Mouse (Mus musculus): ENCODE results near the gene Lrrc23. TPM values are rescaled to one million over a fixed set of nuclear protein-coding genes. Genes with fewer than 3 reads are reported as not detected.

The Lrrc23 gene
- total RNA-seq, 2 experiments from 2014 or later = not detected

DNA sequence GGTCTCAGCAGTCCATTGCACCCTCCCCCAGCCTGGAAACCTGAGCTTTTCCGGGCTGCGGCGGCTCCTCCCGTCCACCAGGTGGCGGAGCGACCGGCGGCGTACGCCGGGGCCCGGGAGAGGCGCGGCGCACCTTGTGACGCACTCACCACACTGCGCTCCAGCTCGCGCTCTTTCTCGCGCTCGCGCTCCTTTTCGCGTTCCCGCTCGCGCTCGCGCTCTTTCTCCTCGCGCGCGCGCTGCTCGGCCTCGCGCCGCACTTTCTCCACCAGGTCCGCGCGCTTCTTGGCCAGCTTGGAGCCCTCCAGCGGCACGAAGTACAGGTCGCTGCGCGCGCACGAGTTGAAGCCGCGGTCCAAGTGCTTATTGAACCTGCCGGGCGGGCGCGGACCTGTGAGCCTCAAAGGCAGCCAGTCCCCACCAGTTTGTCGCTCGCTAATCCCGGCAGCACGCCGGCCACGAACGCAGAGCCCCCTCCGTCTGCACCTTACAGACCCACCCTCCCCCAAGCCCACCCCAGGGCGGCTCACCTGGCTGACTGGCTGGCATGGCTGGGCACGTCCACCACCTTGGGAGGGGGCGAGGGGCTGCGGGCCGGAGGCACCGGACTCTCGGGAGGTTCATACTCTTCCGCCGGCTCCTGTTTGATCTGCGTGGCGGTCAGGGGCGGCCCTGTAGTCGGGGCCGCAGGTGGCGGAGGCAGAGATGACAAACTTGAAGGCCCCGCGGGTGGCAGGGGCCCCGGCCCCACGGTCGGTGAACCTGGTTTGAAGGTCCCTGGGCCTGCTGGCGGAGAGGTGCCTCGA is 33.8 kb downstream of the Lrrc23 start:
- DNase-seq (ENCODE audit: low spot score) = peak; percentile 88
- intact Hi-C loops (cut with DNase I) = no loop called here

DNA sequence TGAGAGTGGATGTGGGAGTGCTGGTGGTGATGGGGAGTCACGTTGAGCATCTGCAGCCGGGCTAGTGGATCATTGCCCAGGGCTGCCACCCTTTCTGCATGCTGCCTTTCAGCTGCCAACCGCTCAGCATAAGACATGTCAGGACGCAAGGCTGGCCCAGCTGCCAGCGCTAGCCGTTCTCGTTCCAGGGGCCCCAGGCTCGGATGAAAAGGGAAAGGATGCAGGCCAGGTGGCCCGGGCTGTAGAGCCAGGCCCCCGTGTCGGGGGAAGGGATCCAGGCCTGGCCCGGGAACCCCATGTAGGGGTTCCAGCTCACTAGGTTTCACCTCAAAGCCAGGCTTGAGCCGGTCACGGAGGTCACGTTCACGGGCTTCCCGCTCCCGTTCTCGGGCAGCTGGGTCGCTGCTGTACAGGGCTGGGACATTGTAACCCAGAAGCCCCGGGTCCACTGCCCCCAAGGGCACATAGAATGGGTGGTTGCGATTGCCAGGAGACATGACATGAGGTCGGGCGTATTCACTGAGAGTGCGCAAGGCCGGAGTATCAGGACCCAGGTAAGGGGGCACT is 34.7 kb downstream of the Lrrc23 start:
- intact Hi-C loops (cut with DNase I) = no loop called here
- DNase-seq (ENCODE audit: low spot score) = no peak

DNA sequence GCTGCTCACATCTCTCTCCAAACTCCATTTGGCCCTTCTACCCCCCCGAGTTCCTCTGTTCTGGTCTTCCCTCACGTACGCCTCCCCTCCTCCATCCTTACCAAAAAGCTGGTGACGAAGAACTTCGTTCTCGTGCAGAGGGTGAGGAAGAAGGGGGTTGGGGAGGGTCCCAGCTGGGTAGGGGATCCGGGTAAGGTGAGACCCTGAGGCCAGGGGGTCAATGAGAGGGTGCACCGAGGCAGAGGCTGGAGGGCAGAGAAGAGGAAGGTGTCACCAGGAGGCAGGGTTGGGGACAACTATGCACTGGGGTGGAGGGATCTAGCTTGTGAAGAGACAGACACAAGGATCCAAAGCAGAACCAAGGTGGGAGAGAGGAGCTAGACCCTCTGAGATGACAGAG is 35.9 kb downstream of the Lrrc23 start:
- DNase-seq (ENCODE audit: low spot score) = no peak
- intact Hi-C loops (cut with DNase I) = loop anchor here (2.0 kb wide), 1 partner anchor 13 kb away; the partner anchor contains the start of genes Atn1 and Gm45234

DNA sequence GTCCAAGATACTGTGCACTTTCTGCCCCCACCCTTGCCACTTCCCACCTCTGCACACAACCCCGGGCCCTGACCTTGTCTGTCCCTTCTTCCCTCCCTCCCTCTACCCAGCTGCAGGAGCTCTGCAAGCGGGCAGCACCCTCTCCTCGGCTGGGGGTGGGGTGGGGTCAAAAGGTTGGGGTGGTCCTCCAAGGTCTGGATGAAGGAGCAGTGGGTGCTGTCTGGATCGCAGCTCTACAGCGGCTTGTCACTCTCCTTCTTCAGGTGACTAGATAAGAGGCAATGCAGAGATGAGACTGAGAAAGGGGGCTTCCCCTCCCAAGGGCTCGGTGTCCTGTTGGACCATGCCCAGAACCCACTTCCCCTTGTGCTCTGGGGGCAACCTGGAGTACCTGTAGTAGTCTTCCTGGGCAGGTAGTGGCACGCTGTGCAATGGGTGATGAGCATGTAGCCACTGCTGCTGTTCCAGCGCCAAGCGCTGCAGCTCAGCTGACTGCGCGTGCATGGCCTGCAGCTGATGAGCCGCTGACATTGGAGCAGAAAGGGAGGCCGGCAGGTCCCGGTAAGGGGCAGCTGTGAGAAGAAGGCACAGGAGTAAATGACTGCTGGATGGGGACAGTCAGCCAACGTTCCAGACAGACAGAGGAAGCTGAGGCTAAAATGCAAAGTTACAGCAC is 36.5 kb downstream of the Lrrc23 start:
- DNase-seq (ENCODE audit: low spot score) = no peak
- intact Hi-C loops (cut with DNase I) = loop anchor here (2.0 kb wide), 1 partner anchor 14 kb away; the partner anchor contains the start of genes Atn1 and Gm45234

DNA sequence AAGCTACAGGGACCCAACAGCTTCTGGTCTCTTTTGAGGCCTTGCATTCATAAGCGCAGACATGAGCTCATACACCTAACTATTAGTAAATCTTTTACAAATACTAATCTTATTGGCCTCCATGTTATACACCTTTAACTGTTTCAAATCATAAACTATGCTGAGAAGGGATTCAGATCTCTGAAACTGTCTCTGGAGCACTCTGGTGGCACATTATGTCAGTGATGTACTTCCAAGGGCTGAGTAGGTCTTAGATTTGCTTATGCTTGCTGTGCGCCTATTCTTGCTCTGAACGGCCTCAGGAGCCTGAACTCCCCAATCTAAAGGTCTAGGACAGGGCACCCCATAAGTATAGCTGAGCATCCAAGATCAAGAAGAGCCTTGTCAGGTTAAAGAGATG is 37.7 kb downstream of the Lrrc23 start:
- no peak for DNase-seq (ENCODE audit: low spot score)
- intact Hi-C loops (cut with DNase I) = loop anchor here (2.0 kb wide), 2 partner anchors 15 to 79 kb away; partner anchors contain the start of genes Atn1, Gm45234 and Lpcat3

DNA sequence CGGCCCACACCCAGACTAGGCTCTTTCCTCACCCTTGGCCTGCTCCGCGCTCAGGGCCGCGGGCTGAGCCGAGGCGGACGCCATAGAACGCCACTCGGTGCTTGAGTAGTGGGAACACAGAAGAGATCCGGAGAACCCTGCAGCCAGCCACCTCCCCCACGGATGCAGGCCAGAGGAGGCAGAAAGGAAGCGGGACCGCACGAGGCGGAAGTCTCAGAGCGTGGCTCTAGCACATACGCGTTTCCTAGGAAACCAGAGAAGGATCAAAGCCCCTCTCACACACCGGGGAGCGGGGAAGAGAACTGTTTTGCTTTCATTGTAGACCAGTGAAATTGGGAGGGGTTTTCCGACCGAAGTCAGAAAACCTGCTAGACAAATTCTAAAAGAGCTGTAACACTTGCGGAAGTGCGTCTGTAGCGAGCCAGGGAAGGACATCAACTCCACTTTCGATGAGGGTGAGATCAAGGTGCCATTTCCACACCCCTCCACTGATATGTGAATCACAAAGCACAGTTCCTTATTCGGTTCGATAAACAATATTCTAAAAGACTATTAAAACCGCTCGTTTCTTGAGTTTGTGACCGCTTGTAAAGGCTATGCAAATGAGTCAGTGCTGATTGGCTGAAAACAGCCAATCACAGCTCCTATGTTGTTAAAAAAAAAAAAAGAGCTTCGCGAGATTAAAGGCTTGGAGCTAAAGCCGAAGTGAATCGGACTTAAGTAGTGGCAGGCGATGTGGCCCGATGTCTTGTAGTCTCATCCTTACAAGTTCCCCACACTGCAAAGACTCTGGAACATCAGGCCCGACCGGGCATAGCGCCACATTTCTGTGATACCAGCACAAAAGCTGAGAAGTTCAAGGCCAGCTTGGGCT is 38.4 kb downstream of the Lrrc23 start, which contains the start of gene Grcc10:
Gene Grcc10 (minus strand): TSS at position 487 of the 874 bp plus-strand sequence.
- intact Hi-C loops (cut with DNase I) = loop anchor here (1.0 to 2.0 kb wide), 2 partner anchors 28 to 78 kb away; partner anchors contain the start of gene Lpcat3
- peak; percentile 83 for DNase-seq (ENCODE audit: low spot score)

DNA sequence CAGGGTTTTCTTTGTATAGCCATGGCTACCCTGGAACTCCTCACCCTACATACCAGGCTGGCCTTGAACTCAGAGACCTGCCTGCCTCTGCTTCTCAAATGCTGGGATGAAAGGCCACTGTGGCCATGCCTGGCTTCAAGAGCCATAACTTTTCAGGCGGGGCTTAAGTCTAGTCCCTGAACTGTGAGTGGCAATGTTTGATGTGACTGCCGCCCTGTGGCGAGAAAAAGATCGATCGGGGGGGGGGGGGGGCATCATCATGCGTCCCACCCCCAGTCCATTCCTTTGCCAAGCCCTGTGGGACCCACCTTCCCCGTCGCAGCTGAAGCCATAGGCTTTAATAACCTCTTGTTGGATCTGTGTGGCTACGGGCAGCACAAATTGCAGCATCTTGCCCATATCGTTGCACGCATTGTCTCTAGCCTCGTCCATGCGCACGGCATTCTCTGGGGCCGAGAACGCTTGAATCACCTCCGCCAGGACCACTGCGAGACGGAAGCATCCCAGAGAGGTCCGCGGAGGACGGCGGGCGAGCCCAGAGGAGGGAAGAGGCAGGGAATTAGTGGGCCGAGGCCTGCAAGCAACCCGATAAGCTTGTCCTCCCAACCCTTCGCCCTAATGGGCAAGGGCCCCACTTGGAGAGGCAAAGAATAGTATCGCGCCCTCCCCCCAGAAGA is 39.2 kb downstream of the Lrrc23 start:
- intact Hi-C loops (cut with DNase I) = loop anchor here (1.0 to 2.0 kb wide), 2 partner anchors 27 to 78 kb away; partner anchors contain the start of gene Lpcat3
- DNase-seq (ENCODE audit: low spot score) = peak; percentile 41

DNA sequence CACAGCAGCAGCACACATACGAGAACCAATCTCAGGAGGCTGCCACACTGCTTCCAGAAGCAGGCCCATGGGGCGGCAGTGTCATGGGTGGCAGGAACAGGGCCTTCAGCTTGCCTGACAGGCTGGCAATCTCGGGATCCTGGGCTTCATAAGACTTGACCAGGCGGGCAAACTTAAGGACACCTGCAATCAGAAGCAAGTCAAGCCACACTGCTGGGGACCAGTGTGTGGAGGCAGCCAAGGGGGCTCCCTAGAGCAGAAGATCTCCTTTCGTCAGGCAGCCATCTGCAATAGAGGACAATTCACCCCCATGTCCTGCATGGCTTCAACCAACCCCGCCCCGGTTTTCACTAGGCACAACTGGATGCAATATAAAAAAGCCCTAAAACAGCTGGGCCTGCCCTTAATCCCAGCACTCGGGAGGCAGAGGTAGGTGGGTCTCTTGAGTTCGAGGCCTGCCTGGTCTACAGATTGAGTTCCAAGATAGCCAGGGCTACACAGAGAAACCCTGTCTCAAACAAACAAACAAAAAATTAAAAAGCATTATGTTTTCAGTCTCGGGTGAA is 40.2 kb downstream of the Lrrc23 start:
- intact Hi-C loops (cut with DNase I) = loop anchor here (5.0 kb wide), 1 partner anchor 97 kb away; no protein-coding TSS in a partner anchor
- DNase-seq (ENCODE audit: low spot score) = no peak

DNA sequence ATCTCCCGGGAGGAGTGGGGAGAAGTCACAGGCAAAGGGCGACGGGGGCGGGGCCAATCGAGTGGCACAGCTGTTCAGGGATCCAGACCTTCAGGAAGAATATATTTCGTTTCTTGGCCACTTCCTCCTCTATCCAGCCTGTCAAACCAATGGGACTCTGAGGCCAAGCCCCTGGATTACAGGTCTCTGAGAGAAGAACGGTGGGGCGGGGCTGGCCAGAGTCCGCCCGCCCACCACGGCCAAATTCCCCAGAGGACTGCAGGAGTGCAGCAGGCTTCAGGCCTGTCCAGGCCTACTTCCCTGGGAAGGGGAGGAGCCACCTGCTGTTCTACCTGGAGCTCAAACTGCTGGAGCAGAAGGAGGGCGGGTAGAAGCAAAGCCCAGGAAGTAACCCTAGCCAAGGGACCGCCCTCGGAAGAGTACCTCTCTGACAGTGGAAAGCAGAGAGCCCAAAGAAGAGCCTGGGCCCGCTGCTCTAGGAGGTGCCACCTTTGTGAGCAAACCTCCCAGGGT is 41.0 kb downstream of the Lrrc23 start, which contains the start of gene Ptpn6:
Gene Ptpn6 (minus strand): TSS at position 204 of the 513 bp plus-strand sequence.
- intact Hi-C loops (cut with DNase I) = loop anchor here (5.0 kb wide), 1 partner anchor 96 kb away; no protein-coding TSS in a partner anchor
- DNase-seq (ENCODE audit: low spot score) = no peak

DNA sequence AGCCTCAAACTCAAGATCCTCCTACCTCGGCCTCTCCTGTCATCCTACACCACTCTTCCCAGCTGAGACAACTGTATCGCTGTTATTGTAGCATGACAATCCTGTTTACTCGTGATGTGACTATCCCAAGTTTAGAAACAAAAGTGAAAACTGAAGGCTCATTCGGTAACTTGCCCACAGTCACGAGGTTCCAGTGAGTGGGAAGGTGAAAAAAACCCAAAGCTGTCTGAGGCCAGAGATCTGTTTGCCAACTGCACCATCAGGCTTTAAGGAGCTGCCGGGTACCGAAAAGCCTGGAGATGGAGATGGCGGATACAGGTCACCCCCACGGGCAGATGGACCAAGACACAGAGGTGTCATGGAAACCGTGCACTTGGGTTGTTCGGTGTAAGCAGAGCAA is 42.5 kb downstream of the Lrrc23 start:
- no peak for DNase-seq (ENCODE audit: low spot score)
- intact Hi-C loops (cut with DNase I) = loop anchor here (5.0 kb wide), 1 partner anchor 95 kb away; no protein-coding TSS in a partner anchor

DNA sequence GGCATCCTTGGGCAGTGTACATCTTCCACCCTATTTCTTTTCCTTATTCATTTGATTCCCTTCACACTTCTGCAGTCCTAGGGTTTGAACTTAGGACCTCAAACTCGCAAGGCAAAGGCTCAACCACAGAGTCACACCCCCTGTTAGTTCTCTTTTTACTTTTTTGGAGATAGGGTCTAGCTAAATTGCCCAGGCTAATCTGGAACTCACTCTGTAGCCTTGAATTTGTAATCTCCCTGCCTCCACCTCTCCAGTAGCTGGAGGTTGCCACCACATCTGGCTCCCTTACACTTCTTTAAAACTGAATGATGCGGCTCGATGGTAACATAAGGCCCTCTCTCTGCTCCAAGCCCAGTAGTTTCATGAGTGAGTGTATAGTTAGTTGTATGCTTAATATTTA is 45.1 kb downstream of the Lrrc23 start:
- intact Hi-C loops (cut with DNase I) = no loop called here
- no peak for DNase-seq (ENCODE audit: low spot score)

DNA sequence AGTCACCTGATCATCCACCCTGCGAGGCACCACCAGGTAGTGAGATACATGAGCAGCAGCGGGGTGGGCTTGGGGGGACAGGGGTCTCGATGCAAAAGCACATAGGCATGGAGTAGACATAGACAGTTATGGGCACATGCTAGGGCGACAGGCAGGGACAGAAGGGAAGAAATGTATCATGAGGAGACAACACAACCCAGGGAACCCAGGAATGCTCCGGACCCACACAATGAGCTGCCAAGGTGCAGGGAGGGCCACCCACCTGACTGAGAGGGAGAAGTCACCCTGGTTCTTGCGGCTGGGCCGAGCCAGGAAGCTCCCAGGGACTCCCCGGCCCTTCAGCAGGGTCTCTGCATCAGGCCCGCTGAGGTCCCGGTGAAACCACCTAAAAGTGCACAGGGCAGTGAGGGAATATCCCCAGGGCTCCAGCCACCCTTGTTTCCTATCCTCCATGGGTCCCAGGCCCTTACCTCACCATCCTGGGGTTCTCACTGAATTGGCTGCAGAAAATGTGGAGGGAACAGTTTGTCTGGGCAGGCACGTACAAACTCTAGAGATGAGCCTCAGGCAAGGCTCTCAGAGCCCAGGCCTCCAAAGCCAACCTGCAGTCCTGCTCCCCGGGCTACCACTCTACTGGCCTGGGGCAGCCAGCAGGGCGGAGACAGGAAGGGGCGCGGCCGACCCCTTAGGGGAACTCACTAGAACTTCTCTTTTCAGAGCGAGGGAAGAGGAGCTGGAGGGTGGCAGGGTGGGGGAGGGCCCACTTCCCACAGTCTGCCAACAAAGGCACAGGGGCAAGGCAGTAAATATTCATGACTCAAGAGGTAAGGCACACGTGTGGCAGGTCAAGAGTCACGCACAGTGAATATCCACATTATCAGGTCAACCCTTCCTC is 46.8 kb downstream of the Lrrc23 start:
- no peak for DNase-seq (ENCODE audit: low spot score)
- intact Hi-C loops (cut with DNase I) = no loop called here

DNA sequence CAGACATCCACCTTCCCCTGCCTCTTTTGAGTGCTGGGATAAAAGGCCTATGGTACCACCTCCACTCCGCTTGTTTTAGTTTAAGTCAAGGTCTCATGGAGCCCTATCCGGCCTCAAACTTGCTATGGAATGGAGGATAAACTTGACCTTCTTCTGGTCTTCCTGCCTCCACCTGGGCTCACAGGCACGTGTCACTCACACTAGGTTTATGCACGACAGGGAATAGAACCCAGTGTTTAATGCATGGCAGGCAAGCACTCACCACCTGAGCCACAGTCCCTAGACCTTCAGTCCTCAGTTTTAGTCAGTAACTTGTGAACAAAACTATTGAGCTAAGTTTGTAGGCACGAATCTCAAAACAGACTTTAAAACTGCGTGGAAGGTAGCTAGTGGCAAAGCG is 48.5 kb downstream of the Lrrc23 start:
- DNase-seq (ENCODE audit: low spot score) = no peak
- intact Hi-C loops (cut with DNase I) = no loop called here

DNA sequence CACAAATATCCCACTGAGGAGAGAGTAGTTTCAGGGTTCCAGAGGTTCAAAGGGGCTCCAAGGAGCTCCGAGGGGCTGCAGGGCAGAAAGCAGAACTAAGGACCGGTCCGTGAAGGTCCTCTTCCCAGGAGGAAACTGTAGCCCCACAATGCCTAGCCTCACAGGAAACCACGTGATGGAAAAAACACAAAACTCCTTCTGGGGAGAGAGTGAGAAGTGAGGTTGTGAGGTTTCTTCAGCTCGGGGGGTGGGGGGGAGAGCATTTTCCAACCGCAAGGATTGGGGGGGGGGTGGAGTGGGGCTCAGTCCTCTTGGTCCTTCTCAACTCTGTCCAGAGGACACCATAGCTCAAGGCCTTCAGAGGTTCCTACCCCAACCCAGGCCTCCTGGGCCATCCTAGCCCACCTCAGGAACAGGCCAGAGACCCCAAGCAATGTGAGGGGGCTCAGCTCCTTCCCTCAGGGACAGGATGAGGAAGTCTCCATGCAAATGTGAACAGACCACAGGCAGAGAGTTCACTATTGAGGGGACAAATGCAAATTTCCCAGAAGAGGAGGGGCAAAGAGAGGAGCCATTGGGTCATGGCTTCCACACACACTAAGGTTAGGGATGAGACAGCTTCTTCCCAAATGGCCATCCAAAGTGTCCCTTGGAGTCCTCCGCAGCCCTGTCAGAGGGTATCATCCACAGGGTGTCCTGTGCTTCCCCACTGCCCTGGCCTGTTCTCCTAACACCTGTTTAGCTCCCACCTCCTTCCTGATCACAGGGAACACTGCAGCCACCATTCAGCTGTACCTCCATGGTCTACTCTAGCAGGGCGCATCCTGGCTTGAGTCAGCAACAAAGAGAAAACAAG is 49.4 kb downstream of the Lrrc23 start:
- intact Hi-C loops (cut with DNase I) = no loop called here
- DNase-seq (ENCODE audit: low spot score) = no peak

DNA sequence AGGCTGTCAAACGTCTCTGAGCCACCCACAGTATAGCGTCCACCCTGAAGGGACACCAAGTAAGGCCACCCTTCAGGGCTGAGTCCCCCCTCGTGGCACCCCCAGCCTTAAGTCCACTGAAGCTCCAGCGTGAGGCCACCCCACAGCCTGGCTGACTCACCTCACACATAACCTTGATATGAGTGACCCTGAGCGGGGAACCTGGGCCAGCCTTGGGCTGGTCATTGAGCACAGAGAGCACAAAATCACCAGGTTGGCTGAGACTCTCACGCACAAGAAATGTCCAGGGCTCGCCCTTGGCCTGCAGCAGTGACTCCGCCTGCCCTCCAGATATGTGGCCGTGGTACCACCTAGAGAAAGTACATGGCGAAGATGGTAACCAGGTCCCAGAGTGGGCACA is 50.9 kb downstream of the Lrrc23 start:
- intact Hi-C loops (cut with DNase I) = no loop called here
- DNase-seq (ENCODE audit: low spot score) = no peak

DNA sequence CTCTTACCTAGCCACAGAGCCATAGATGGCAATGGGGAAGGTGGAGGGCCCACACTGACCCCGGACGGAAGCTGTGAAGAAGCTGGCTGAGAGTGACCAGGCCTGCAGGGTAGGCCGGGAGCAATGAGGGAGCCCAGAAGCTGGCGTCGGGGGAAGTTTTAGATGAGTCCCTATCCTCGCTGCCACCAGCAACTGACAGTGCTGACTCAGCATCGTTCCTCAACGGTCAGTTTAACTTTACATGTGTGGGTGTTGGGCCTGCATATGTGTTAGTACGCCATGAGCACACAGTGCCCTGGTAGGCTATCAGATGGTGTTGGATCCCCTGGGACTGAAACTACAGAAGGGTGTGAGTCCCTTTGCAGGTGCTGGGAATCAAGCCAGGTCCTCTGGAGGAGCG is 55.1 kb downstream of the Lrrc23 start:
- DNase-seq (ENCODE audit: low spot score) = no peak

More for the DNA sequence above, 55.1 kb downstream of the Lrrc23 start:
- intact Hi-C loops (cut with DNase I) = no loop called here

Measured in heart, postnatal 25 days (tissue).